Mouse (Mus musculus) kidney, postnatal 25 days (tissue): ENCODE results near the gene Ndufb3.
A peak's percentile ranks its signal among the peaks of the same experiment; 100 is the strongest.
"Not testable (repeated sequence)": the region's sequence is repeated elsewhere in the genome, so short reads cannot be mapped to it uniquely, and the experiment has no call there.

ENCODE experiments used
- DNase-seq, 2 experiments: peaks; one replicate each; pipeline ENCODE4 v3.0.0; 2021; ENCODE audit warnings: mixed read lengths in 2 of 2

Ndufb3 gene

GRCm38 (mm10) chr1:58586171-58586997 is at the start of gene Ndufb3, which contains the start of gene Fam126b:
Gene Ndufb3, plus strand, starts transcription at chr1:58586384.
Gene Fam126b, minus strand, starts transcription at chr1:58586323.
- peak; percentile 91 to 96 for DNase-seq

DNA sequence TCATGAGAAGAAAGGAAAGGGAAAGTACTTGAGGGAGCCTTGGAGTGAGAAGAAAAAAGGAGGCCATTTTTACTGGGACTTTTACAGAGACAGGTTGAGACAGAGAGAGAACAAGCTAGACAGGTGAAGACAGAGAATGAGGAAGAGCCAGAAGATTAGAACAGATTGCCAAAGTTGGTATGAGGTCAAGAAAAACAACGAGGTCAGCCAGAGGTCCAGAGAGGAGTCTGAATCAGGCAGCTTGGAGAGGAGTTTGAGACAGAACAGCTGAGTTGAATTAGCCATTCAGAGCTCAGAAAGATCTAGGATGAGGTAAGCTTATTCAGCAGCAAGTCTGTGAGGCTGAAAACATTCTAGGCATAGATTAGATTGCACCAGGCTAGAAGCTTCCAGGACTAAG is 44.8 kb upstream of the Ndufb3 start:
- no peak for DNase-seq

GRCm38 (mm10) chr1:58560370-58560769 is 25.8 kb upstream of the Ndufb3 start:
- DNase-seq: not testable (repeated sequence)

DNA sequence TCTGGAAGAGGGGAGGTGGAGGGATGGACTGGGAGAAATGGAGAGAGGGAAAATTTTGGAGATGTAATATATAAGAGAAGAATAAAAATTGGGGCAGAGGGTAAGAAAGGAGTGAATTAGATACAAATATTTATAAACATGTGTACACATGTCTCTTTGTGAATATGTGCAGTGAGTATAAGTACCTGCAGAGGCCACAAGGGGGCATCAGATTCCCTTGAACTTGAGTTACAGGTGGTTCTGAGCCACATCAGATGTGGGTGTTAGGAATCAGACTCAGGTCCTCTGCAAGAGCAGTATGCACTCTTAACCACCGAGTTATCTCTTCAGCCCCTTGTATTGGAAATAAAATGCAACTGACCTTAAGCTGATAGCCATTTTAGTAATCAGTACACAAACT is 23.7 kb upstream of the Ndufb3 start:
- peak; percentile 47 to 77 for DNase-seq

DNA sequence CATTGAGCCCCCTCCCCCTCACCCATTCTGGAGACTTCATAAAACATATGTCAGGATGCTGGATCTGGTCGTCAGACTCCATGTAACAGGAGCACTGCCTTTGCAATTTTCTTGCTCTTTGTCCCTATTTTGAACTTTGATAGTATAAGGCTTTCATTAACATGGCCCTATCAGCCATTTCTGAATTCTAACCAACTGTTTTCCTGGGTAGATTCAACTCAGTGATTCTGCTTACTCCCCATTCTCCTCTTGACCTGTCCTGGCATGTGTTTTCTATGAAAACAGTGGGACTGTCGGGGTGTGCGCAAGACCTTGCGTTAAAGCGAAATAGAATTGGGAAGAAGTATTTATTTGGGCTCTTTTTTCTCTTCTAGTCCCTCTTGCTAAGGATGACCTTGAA is 21.2 kb upstream of the Ndufb3 start:
- DNase-seq: no peak

DNA sequence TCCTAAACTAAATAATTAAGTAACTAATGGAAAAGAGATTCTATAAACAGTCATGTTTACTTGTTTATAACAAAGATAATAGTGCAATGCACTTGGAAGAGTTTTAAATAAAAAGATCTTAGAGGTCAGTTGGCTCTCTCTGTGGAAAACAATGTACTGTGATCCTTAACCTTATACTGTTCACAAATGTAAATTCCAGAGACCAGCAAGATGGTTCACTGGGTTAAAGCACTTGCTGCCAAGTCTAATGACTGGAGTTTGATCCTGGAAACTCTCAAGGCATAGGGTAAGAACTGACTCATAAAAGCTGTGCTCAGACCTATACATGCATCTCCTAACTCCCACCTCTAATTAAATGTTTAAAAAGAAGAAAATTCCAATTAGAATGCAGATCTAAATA is 19.6 kb upstream of the Ndufb3 start:
- DNase-seq: peak in 1 of 2 experiments; percentile 40

DNA sequence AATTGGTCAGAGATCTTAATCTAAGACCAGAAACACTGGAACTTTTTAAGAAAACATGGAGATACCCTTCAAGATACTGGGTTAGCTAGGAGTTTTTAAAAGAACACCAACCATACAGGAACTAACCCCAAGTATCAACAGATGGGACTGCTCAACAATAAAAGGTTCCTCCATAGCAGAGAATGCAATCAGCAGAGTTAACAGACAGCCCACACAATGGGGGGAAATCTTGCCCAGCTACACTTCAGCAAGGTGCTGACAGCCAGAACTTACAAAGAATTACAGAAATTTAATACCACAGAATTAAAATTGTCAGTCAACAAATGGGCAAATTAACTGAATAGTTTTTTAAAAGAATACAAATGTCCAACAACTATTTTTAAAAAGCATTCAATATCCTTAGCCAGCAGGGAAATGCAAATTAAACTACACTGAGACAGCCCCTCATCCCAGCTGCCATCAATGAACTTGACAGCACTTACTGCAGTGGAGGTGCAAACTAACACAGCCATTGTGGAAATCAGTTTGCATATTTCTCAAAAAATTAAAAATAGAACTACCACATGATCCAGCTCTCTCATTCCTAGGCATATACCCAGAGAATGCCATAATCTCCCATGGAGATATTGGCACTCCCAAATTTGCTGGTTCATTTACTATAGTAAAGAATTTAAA is 17.6 kb upstream of the Ndufb3 start:
- DNase-seq: no peak

- DNase-seq: no peak
Observed at GRCm38 (mm10) chr1:58570437-58570836, 15.7 kb upstream of the Ndufb3 start.

DNA sequence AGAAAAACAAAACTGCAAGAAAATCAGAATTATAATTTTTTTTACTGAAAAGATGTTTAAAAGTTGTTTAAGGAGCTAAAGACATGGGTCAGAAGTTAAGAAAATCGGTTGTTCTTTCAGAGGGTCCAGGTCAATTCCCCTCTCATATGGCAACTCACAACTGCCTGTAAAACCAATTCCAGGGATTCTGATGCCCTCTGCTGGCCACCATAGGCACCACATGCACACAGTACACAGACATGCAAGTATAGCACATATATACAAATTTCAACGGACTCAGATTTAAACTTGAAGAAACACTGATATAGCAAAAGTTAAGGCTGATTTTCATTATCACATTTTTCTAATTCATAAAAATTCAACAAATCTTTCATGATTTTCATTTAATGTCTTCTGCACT is 7.0 kb upstream of the Ndufb3 start:
- DNase-seq: peak; percentile 47 to 68

GRCm38 (mm10) chr1:58582611-58583010 is 3.6 kb upstream of the Ndufb3 start:
- DNase-seq: no peak

DNA sequence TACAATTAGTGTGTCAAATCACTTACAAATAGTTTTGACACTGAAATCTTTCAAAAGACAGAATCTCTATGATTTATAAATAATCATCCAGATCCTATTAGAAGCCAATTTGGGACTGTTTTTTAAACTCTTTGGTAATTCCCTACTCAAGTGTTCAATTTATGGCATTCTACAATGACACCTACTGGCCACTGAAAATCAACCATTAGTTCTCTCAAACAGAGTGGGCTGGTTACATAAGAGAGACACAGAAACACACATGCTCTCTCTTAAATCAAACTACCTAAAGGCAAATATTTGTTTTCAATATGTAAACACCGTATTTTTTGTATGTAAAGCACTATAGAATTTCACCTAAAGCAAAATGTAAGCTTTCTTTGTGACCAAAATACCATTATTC is 1.9 kb upstream of the Ndufb3 start:
- no peak for DNase-seq

GRCm38 (mm10) chr1:58585373-58586170 is 612 bp upstream of the Ndufb3 start:
- no peak for DNase-seq

DNA sequence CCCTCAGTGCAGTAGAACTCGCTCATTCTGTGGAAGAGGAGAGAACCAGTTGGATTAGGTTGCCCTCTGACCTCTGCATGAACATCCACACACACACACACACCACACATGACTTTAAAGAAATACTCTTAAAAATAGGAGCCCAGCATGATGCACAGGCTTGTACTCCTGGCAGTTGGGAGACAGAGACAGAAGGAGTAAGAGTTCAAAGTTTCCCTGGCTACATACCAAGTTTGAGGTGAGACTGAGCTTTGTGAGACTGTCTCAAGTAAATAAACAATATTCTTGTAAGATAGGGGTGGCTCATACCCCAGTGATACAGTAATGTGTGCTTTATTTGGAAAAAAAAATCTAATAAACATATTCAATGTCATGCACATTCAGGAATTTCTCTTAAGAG is 1.3 kb downstream of the Ndufb3 start:
- DNase-seq: no peak

- peak in 1 of 2 experiments; percentile 40 for DNase-seq
Observed at GRCm38 (mm10) chr1:58602681-58603080, 16.5 kb downstream of the Ndufb3 start.

- no peak for DNase-seq
Observed at GRCm38 (mm10) chr1:58603738-58604137, 17.6 kb downstream of the Ndufb3 start.

DNA sequence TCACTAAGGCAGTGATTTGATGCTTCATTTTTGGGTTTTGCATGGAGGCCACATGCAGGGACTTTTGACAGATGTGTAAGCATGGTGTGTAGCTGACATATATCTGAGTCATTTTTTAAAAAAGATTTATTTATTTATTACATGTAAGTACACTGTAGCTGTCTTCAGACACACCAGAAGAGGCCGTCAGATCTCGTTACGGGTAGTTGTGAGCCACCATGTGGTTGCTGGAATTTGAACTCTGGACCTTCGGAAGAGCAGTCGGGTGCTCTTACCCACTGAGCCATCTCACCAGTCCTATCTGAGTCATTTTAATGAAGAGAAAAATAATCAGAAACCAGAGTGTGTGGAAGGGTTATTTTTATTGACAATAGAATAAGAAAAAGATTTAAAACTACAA is 23.4 kb downstream of the Ndufb3 start:
- peak in 1 of 2 experiments; percentile 50 for DNase-seq

DNA sequence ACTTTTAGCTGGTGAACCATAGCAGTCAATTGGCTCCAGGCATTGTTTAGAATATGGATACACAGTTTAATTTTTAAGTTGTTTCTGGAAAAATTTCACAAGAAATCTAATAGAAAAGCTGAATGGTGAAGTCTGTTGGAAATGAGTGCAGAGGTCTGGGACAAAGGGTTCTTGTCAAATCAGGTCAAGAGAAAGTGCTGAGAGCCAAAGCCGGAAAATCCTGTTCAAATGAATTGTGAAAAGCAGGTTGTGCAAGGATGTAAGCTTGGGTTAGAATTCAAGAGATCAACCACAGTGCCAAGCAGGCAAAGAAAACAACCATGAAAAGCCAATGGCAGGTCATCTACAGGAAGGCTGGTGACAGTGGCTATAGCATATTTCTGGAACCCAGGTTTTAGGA is 24.0 kb downstream of the Ndufb3 start:
- DNase-seq: peak in 1 of 2 experiments; percentile 35

DNA sequence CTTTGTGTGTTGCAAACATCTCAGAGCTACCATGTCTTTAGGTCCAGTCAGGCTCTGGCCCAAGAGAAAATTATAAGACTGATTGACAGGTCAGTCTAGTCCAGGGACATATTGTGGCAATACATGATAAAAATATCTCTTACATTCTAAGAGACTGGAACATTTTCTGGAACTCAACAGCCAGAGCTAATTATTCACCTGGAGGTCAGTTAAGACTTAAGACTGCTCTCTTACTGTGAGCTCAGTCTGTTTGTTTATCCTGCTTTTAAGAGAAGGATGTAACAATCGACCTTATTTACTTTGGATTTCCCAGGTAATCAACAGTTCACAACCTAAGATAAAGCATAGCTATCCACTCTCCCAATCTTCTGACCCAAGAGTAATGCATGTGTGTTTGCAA is 24.4 kb downstream of the Ndufb3 start:
- DNase-seq: no peak

DNA sequence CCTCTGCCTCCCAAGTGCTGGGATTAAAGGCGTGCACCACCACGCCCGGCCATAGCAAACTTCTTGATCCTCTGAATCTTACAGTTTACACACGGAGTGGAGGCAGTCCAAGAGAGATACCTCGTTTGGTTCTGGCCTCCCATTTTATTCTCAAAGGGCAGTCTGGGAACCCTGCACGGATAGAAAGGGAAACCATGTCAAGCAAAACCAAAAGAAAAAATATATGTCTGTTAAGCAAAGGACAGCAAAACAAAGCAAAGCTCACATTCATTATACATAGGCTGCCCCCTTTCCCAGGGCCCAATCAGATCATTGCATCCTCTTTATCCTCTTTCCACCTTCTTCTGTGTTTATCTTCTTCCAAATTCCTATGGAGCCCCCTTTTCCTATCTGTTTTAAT is 27.6 kb downstream of the Ndufb3 start:
- DNase-seq: peak in 1 of 2 experiments; percentile 43

- DNase-seq: peak; percentile 79 to 90
Observed at GRCm38 (mm10) chr1:58614424-58614823, 28.2 kb downstream of the Ndufb3 start.

DNA sequence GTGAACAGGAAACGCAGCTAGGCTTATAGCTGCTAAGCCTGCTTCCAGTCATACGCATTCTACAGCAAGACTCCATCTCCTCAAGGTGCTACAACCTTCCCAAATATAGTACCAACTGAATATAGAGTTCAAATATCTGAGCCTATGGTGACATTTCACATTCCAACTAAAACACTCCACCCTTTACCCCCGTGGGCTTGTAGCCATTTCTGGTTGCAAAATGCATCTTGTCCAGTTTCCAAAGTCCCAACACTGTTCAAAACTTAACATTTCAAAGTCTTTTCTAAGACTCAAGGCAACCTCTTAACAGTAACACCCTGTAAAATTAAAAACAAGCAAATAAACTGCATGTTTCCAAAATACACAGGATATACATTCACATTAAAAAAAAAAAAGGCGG is 29.0 kb downstream of the Ndufb3 start:
- DNase-seq: no peak

DNA sequence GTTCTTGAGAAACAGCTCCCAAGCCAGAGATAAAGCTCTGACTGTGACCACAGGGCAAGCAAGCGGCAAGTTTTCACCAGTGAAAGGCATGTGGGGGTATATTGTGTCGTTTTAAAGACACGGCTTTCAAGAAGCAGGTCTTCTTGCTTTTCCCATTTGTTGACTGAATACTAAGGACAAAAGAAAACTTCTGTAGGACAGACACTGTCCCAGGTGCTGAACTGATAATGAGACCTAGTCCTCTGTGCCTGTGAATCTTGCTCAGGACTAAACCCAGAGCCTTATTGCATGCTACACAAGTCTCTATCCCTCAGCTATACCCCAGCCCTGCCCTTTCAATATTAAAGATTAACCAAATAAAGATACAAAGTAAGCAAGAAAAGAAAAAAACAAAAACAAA is 30.0 kb downstream of the Ndufb3 start:
- DNase-seq: no peak

DNA sequence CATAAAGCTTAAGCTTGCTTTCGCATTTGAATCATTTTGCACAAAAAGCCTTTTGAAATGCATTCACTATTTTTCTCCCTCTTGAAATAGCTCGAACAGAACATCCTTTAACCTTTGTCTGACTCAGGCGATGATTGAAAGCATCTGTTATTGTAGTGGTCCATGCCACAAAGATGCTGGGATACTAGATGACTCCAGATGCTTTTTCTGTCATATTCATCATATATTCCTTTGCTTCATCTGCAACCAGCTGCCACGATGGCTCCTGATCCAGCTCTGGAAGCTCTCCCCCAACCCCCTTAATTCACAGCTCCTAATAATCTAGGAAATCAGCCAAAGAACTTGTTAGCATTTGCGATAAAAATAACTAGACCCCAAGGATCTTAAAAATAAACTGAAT is 30.9 kb downstream of the Ndufb3 start:
- no peak for DNase-seq
